Mouse (Mus musculus) spleen, postnatal 10 days (tissue): ENCODE results near the gene Dlg4.
A peak's percentile ranks its signal among the peaks of the same experiment; 100 is the strongest.
"Not testable (repeated sequence)": the region's sequence is repeated elsewhere in the genome, so short reads cannot be mapped to it uniquely, and the experiment has no call there.

Source experiments
- DNase-seq, 2 experiments: peaks; one replicate each; pipeline ENCODE4 v3.0.0; 2021 to 2022; ENCODE audit warnings: low spot score in 2 of 2

Gene Dlg4

DNA sequence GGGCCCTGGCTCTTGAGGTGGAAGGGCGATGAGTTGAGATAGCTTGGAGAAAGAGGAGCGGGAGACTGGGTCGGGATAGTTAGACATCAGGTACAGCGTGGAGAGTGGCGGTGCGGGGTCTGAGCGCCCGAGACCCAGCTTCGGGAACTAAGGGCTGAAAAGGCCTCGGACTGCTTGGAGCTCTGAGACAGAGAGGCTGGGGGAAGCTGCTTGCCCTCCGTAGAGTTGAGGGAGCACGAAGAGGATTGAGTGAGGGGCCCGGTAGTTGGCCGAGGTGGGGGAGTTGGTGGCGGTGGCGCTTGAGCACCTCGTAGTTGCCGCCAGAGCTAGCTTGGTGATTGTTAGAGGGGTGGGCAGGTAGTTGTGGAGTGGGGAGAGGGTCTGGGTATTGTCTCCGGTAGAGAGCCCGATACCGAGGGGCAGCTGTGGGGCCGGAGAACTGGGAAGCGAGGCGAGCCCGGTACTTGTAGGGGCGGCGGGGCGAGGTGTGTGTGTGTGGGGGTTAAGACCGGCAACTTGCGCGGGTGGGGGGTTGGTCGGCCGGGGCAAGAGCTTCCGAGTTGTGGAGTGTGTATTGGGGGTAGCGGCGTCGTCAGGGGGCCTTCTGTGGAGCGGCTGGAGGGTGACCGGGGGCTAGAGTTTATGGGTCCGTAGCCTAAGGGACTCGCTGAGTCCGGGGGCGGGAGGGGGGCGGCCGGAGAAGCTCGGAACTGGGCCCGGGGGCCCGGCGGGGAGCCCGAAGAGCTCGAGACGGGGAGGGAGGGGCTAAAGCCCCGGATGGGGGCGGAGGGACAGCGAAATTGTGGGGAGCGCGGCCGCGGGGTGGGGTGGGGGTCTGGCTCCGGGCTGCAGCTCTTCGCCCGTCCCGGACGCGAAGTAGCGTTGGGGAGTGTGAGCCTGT is 20.3 kb upstream of the Dlg4 start:
- DNase-seq: peak; percentile 68 to 75

DNA sequence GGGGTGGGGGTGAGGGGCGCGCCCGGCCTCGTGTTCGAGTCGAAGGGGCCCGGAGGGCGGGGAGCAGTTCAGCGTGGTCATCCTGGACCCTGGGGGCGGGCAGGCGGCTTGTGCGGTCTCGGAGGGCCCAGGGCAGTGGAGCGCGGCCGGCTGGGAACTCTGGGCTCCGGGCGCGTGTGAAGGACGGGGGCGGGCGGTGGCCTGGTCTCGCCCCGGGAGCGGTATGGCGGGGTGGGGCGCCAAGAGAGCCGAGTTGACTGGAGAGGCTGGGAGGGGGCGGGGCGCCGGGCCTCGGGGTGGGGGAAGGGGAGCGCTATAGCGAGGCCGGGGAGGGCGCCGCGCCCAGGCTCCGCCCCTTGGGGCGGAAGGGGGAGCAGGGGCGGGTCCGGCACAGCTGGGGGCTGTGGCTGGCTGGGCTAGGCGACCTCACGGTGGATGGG is 19.7 kb upstream of the Dlg4 start:
- peak; percentile 84 to 94 for DNase-seq

DNA sequence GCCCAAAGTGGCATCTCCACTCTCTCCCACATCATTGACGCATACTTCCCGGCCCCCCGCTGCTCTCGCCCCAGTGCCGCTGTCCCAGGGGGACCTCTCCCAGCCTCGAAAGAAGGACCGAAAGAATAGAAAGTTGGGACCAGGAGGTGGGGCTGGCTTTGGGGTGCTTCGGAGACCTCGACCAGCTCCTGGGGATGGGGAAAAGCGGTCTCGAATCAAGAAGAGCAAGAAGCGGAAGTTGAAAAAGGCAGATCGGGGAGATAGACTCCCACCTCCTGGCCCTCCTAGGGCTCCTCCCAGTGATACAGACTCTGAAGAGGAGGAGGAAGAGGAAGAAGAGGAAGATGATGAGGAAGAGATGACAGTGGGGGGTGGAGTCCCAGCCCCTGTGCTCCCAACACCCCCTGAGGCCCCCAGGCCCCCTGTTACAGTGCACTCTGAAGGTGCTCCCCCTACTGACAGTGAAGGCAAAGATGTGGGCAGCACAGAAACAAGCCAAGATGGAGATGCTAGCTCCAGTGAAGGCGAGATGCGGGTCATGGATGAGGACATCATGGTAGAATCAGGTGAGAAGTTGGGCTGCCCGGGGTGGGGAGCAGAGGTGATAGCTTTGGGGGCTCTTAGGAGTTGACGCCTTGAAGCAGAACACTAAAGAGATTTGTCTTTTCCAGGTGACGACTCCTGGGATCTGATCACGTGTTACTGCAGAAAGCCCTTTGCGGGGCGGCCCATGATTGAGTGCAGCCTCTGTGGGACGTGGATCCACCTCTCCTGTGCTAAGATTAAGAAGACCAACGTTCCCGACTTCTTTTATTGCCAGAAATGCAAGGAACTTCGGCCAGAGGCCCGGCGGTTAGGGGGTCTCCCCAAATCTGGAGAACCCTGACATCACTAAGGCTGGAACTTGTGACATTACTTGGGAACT is 17.9 kb upstream of the Dlg4 start:
- no peak for DNase-seq

DNA sequence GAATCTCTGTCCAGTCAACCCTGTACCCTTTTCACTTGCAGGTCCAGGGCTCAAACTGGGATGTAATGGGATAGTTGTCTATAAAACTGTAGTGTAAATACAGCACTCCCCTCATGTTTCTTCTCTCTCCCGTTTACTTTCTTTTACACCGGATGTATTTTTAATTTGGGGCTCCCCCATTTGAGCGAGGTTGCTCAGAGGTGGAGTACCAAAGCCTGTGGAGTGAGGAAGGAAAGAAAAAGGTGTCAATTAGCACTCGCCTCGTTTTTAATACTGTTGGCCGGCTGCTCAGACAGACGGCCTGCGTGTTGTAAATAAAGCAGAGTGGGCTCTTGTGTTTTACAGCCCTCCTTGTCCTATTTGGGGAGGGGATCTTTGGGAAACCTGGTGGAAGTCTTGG is 17.1 kb upstream of the Dlg4 start:
- no peak for DNase-seq

GRCm38 (mm10) chr11:70000396-70000898 is 16.3 kb upstream of the Dlg4 start, which contains the start of gene Dvl2:
Gene Dvl2 (plus strand): TSS chr11:70000595.
- DNase-seq: peak; percentile 73 to 92

DNA sequence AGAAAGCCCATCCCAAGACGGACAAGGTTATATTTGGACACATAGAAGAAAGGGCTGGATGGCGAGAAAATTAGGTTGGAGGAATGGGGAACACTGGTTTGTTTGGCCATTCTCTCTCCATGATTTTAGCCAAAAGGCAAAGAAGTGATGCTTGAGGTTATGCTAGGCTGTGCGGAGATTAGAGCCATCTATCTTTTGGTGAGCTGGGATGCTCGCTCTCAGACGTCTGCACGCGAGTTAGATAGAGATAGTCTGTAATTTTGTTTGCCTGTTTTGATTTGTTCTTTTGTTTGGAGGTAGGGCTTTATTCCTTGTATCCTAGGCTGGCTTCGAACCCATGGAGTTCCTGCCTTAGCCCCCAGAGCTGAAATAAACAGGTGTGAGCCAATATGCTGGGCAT is 15.6 kb upstream of the Dlg4 start:
- DNase-seq: no peak

DNA sequence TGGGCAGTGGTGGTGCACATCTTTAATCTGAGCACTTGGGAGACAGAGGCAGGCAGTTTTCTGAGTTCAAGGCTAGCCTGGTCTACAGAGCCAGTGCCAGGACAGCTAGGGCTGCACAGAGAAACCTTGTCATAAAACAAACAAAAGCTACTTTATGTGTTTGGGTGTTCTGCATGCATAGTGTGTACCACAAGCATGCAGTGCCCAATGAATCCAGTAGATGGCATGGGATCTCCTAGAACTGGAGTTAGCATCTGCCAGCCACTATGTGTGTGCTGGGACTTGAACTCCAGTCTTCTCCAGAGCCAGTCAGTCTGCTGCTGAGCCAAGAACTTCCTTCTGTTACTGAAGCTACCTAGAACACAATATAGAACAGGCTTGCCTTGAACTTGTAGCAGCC is 14.9 kb upstream of the Dlg4 start:
- DNase-seq: peak in 1 of 2 experiments; percentile 80

- DNase-seq: no peak
Observed at GRCm38 (mm10) chr11:70002471-70002870, 14.3 kb upstream of the Dlg4 start.

DNA sequence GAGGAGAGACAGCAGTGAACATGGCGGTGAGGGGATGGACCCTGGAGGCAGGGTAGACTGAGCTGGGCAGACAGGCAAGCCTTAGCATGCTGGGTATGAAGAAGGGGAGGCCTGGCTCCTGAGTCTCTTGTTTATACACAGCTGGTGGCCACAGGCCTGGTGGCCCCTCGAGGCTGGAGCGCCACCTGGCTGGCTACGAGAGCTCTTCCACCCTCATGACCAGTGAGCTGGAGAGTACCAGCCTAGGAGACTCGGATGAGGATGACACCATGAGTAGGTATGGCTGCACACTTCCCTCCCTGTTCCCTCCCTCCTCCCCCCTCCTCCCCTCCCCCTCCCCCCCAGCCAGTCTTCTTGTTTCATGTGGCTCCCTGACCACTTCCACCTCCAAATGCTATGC is 11.2 kb upstream of the Dlg4 start:
- peak in 1 of 2 experiments; percentile 52 for DNase-seq

DNA sequence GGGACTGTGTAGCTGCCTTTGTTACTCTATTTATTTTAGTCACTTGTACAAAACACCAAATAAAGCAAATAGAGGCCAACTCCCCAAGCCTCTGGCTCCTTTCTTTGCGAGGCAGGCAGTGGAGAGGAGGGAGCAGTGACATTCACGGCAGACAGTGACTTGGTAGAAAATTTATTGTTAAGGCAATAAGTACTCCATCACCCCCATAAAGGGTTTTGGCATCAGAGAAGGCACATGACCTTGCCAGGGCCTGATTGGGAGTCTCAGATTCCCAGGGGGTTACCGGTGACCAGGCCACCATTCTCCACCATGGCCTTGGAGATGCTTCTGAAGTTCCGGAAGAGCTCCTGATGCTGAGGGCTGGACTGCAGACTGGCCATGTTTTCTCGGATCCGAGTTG is 6.7 kb upstream of the Dlg4 start:
- no peak for DNase-seq

DNA sequence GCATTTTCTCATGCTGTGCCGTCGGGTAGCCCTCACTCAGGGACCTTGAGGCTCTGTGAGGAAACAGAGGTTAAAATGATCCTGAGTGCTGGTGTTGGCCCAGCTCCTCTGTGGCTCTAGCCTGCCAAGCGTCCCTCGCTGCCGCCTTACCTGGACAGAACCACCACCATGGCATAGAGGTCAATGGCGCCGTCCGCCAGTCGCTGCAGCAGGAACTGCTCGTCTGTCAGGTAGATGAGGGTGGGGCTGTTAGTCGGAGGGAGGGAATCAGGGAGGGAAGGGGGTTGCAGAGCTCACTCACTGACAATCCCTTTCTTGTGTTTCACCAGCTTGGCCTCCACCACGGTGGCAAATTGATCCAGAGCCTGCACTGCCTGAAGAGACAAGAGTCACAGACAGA is 6.2 kb upstream of the Dlg4 start:
- DNase-seq: no peak

GRCm38 (mm10) chr11:70010961-70011360 is 5.8 kb upstream of the Dlg4 start:
- DNase-seq: no peak

- no peak for DNase-seq
Observed at GRCm38 (mm10) chr11:70012931-70013330, 3.8 kb upstream of the Dlg4 start.

DNA sequence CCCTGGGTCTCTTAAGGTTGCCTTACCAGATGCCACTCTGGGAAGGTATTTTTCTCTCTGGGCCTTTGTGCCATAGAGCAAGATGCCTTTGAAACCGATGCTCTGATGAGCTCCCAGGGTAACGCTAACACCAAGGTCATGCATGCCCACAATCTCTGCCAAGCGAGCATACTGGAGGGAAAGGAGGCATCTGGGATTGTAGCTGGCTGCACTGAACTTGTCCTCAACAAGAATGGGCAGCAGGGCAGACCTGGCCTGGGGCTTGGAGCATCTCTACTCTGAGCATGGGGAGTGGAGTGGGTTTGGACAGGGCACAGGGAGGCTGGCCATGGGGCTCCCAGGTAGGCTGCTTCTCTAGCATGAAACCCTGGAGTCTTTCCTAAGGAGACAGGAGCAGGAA is 3.3 kb upstream of the Dlg4 start:
- DNase-seq: no peak

GRCm38 (mm10) chr11:70014051-70014450 is 2.7 kb upstream of the Dlg4 start:
- no peak for DNase-seq

- DNase-seq: peak; percentile 79 to 92
Observed at GRCm38 (mm10) chr11:70014880-70015558, 1.7 kb upstream of the Dlg4 start, which contains the start of gene Acadvl. Gene Acadvl (minus strand): TSS chr11:70015411.

DNA sequence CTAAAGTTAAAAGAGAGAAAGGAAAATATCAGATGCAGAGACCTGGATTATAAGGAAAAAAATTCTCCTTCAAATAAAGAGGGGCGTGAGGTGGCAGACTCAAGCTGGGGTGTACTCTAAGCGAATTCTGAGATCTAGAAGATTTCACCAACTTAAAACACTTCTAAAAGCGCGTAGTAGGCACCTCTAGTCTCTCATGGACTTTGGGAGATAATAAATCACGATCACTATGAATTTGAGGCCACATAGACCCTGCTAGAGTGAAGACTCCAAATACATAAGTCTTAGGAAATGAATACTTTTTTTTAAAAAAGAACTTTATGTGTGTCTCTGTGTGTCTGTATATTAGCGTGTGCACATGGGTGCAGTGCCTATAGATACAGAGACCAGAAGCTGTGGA is 1.1 kb upstream of the Dlg4 start:
- no peak for DNase-seq

DNA sequence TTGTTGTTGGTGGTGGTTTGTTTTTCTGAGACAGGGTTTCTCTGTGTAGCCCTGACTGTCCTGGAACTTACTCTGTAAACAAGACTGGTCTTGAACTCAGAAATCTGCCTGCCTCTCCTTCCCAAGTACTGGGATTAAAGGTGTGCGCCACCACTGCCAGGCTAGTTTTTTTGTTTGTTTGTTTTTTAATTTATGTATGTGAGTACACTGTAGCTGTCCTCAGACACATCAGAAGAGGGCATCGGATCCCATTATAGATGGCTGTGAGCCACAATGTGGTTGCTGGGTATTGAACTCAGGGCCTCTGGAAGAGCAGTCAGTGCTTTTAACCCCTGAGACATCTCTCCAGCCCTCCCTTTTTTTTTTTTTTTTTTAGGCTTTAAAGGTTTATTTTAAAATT is 565 bp upstream of the Dlg4 start:
- DNase-seq: not testable (repeated sequence)

- no peak for DNase-seq
Observed at GRCm38 (mm10) chr11:70017199-70017767, 541 bp downstream of the Dlg4 start.

DNA sequence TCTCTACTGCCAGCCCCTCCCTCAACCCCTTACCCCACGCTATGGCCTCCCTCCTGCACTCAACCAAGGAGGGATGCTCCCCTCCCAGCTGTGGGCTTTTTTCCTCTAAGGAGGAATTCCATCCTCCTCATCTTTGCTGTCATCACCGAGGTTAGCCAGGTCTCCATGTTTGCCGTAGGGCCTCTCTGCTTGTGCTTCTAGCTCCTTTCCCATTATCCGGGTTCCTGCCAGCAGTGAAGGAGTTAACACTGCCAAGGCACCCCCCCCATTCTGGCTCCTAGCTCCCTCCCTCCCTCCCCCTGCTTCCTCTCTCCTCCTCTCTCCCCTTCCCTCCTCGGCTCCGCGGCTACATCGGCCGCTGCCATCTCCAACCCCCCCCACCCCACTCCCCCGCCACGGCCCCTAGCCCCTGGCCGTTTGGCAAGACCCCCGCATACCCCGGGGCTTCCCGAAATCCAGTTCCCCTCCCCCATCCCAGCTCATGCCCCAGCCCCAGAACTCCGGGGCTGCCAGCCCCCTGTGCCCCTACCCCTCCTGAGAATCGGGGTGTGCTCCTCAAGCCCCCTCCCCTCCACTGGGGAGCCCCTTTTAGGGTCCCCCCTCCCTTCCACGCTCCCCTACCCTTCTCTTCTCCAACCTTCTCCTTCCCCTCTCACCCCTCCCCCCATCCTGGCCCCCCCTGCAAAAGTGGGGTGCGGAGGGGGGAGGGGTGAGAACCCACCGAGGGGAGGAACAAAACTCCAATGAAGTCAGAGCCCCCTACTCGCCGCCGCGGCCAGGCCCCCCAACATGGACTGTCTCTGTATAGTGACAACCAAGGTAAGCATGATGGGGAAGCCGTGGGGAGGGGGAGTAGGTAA is 1.6 kb downstream of the Dlg4 start:
- no peak for DNase-seq
